Mouse (Mus musculus) G1E (cell line): ENCODE results near the gene Adora3.

Experiments
- CTCF ChIP-seq: IDR thresholded peaks from 2 replicates; pipeline ENCODE4 v1.5.1; 2012; ENCODE audit warnings: low read depth, low read length, inconsistent platforms, mixed read lengths
- TAL1 ChIP-seq: conservative IDR thresholded peaks from 2 replicates; pipeline ENCODE4 v1.6.1; 2012; ENCODE audit warnings: low read depth, low read length, inconsistent platforms, mixed read lengths

- TF ChIP-seq CTCF (no peak), TAL1 (no peak)
Observed at GRCm38 (mm10) chr3:105872034-105872433, 1.4 kb downstream of the Adora3 start.
